Mouse (Mus musculus): ENCODE measurements at regions not wholly inside any gene's neighbourhood (a gene's known extent, or its start where the extent isn't known, plus 50 kb on each side); places are given as distances from the start of the nearest gene placed in this dataset.

- TF ChIP-seq POLR2A (IDR thresholded peaks at IDR 0.05; ENCODE audit: low read depth, low read length) = no peak
- no peak for TF ChIP-seq CTCF (IDR thresholded peaks at IDR 0.05; ENCODE audit: extremely low read depth, insufficient read length, insufficient replicate concordance, low read depth, low read length)
These were observed 150.3 kb upstream of the Ank start for GRCm38 (mm10) chr15:27315964-27316745.

Measured in small intestine, adult 2 months (tissue).